Mouse (Mus musculus) heart, postnatal 0 days (tissue): ENCODE data around the gene Rnf157.
"Not testable (repeated sequence)": the region's sequence is repeated elsewhere in the genome, so short reads cannot be mapped to it uniquely, and the experiment has no call there.

Source experiments
- CTCF ChIP-seq: IDR thresholded peaks from 2 replicates; pipeline ENCODE4 v1.5.1; 2016; ENCODE audit warnings: antibody characterized with exemption, control low read depth, low read depth
- EP300 ChIP-seq: IDR thresholded peaks from 2 replicates; pipeline ENCODE4 v1.6.1; 2016; ENCODE audit warnings: antibody characterized with exemption, low read depth

- not testable (repeated sequence) for TF ChIP-seq CTCF, EP300
These were observed 2.4 kb downstream of the Rnf157 start for GRCm38 (mm10) chr11:116410415-116410814.
